In genomic region chr3:135839535-135839934, GRCm38 (mm10) we compare ENCODE assay signal across 25 mouse cellular contexts. TPM values are rescaled to one million over a fixed set of nuclear protein-coding genes. Genes with fewer than 3 reads are reported as not detected.
DNase-seq lines count a peak whose midpoint lies in the region; ATAC-seq lines count a peak whose summit lies in the region.
"Had no signal": no experiment of that assay in that cellular context is flagged by ENCODE, and none has a peak within 500 bp of the region (broad histone marks: within the 10 kb centered on the region; RNA-seq: fewer than 3 reads in every experiment).

No protein-coding gene starts in this region.

- H3K36me3 ChIP-seq in heart, embryonic 12.5 days: no peaks in the 10 kb centered on the region
- no peaks in the 10 kb centered on the region for H3K36me3 ChIP-seq in heart, embryonic 14.5 days (ENCODE audit: control insufficient read depth, insufficient read depth, low read length)
- H3K36me3 ChIP-seq in megakaryocyte, embryonic 14.5 days (replicated peaks; ENCODE audit: low read length): no peaks in the 10 kb centered on the region
- H3K36me3 ChIP-seq: embryonic facial prominence, embryonic 10.5 days; embryonic facial prominence, embryonic 12.5 days had no signal

- H3K4me1 ChIP-seq in heart, embryonic 12.5 days (replicated peaks): peaks cover 31% of the 10 kb centered on the region
- H3K4me1 ChIP-seq in heart, embryonic 14.5 days (ENCODE audit: control insufficient read depth in 2 of 2, insufficient read depth in 2 of 2, low read length in 2 of 2): peaks cover 10 to 21% of the 10 kb centered on the region in 2 experiments
- H3K4me1 ChIP-seq in megakaryocyte, embryonic 14.5 days: no peaks in the 10 kb centered on the region
- H3K4me1 ChIP-seq: embryonic facial prominence, embryonic 10.5 days; forebrain, embryonic 13.5 days had no signal

- H3K9me3 ChIP-seq in heart, embryonic 12.5 days (replicated peaks): no peaks in the 10 kb centered on the region
- H3K9me3 ChIP-seq in heart, embryonic 14.5 days (ENCODE audit: control insufficient read depth, low read length): no peaks in the 10 kb centered on the region
- H3K9me3 ChIP-seq in megakaryocyte, embryonic 14.5 days: 0 out of 2 replicates have a peak, but pooled peaks cover 3% of the 10 kb centered on the region
- H3K9me3 ChIP-seq: embryonic facial prominence, embryonic 10.5 days; embryonic facial prominence, embryonic 12.5 days; forebrain, embryonic 13.5 days; G1E had no signal

- WGBS in heart, embryonic 12.5 days: 50% methylated on average over 13 of the region's 13 CpGs
- 50% methylated on average over 13 of the region's 13 CpGs for WGBS in heart, embryonic 14.5 days

- H3K9ac ChIP-seq in heart, embryonic 12.5 days: no peak overlapping the region
- H3K9ac ChIP-seq in heart, embryonic 14.5 days (ENCODE audit: low read length): no peak overlapping the region
- H3K9ac ChIP-seq: embryonic facial prominence, embryonic 12.5 days; forebrain, embryonic 13.5 days had no signal

- no peak for ATAC-seq in heart, embryonic 12.5 days (ENCODE audit: insufficient number of reproducible peaks, low FRiP score)
- no peak for ATAC-seq in heart, embryonic 14.5 days (ENCODE audit: insufficient number of reproducible peaks, insufficient read depth, low FRiP score, low read depth)
- no peak for ATAC-seq in megakaryocyte, adult 5-6 weeks (ENCODE audit: poor library complexity, severe bottlenecking)
- ATAC-seq: activated CD4-positive, CD25-positive, alpha-beta regulatory T cell, adult 4 months; CD4-positive, CD25-positive, alpha-beta regulatory T cell, adult 4 months; forebrain, embryonic 13.5 days; Patski had no signal

- peak overlapping the region; percentile 10; the same call in 1 of the 2 replicates for H3K4me2 ChIP-seq in heart, embryonic 12.5 days
- peak overlapping the region; percentile 21 for H3K4me2 ChIP-seq in heart, embryonic 14.5 days (ENCODE audit: low read length)
- H3K4me2 ChIP-seq: embryonic facial prominence, embryonic 12.5 days; forebrain, embryonic 13.5 days had no signal

- H3K27ac ChIP-seq in heart, embryonic 12.5 days (ENCODE audit: poor library complexity, severe bottlenecking): no peak overlapping the region
- H3K27ac ChIP-seq in heart, embryonic 14.5 days (replicated peaks in 1 of 2; ENCODE audit: control insufficient read depth in 1 of 2, insufficient read depth in 1 of 2, low read depth in 2 of 2, low read length in 2 of 2): no peak overlapping the region
- H3K27ac ChIP-seq: embryonic facial prominence, embryonic 10.5 days; embryonic facial prominence, embryonic 12.5 days; forebrain, embryonic 13.5 days had no signal

- peak; percentile 71 for DNase-seq in heart, adult 11 months
- DNase-seq in heart, postnatal 4 days: no peak
- DNase-seq in heart, adult 9 months (ENCODE audit: low spot score in 2 of 2): no peak
- no peak for DNase-seq in heart, adult 8-10 months (ENCODE audit: low spot score)
- DNase-seq: adrenal gland, adult 8-10 months; adrenal gland, postnatal 14 days; adrenal gland, postnatal 36 days; B cell, adult 2 months; cerebellum, adult 11-12 months; cerebellum, adult 2 months; cerebellum, adult 9-10 months; cerebellum, postnatal 10 days; cerebellum, postnatal 25 days had no signal

- no peak overlapping the region for H3K4me3 ChIP-seq in heart, embryonic 12.5 days
- H3K4me3 ChIP-seq in heart, embryonic 14.5 days (ENCODE audit: control insufficient read depth in 1 of 2, insufficient read depth in 1 of 2, low read depth in 1 of 2, low read length in 2 of 2): no peak overlapping the region
- H3K4me3 ChIP-seq in megakaryocyte, embryonic 14.5 days (replicated peaks): peak overlapping the region; percentile 2
- H3K4me3 ChIP-seq: embryonic facial prominence, embryonic 10.5 days; embryonic facial prominence, embryonic 12.5 days; forebrain, embryonic 13.5 days had no signal

- no peaks in the 10 kb centered on the region for H3K27me3 ChIP-seq in heart, embryonic 12.5 days (replicated peaks)
- H3K27me3 ChIP-seq in heart, embryonic 14.5 days (ENCODE audit: control insufficient read depth, insufficient read depth, low read length): no peaks in the 10 kb centered on the region
- H3K27me3 ChIP-seq in megakaryocyte, embryonic 14.5 days (replicated peaks): no peaks in the 10 kb centered on the region
- H3K27me3 ChIP-seq: CH12.LX; embryonic facial prominence, embryonic 12.5 days; forebrain, embryonic 13.5 days; Patski had no signal

RNA-seq across cellular contexts. Expression of gene Slc39a8, which starts 14.5 kb away (rescaled TPM):
- total RNA-seq in heart, postnatal 4 days (2021): 10 to 100 TPM in 1 of 2 experiments, 1 to 10 TPM in 1; 9.0 to 10.9 TPM
- polyA plus RNA-seq in heart, embryonic 12.5 days (2016; fragmentation: Nextera tagmentation; extraction: Ambion mirVana): 30.0 and 36.5 TPM in 2 replicates
- 16.0 and 17.8 TPM in 2 replicates for polyA plus RNA-seq in heart, embryonic 14.5 days (2014; fragmentation: Nextera tagmentation; extraction: Ambion mirVana)
- 1 to 10 TPM; 4.2 to 8.5 (median 5.5) TPM for total RNA-seq in heart, adult 8-10 months (2022)
- polyA plus RNA-seq in megakaryocyte, embryonic 14.5 days (2012; ENCODE audit: insufficient read depth, low replicate concordance): 0.23 TPM in 1 of 2 replicates, not detected in the other
- total RNA-seq in megakaryocyte, adult 5-6 weeks (2015): 3.3 and 5.5 TPM in 2 replicates
- total RNA-seq in megakaryocyte, adult 5-6 weeks (2017): 2.7 and 5.2 TPM in 2 replicates
- polyA plus RNA-seq: Patski had no signal
